ENCODE assay signal across 28 mouse cellular contexts in the genomic region with DNA sequence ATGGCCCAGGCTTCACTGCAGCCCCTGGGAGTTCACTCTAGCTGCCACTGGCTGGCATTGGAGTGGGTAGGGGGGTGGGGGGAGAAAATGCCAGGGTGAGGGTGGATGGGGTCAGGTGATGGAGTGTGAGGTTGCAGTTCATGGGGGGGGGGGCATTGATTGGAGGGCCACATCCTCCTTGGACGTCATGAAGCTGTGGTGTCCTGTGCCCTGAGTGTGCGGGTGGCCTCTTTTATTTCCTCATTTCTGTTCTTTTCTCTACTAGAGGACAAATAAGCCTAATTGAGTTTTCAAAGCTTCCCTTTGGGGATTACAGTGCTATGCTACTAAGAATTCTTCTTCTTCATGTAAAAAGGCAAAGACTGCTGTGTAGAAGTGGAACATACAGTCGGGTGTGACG.
"Had no signal": no experiment of that assay in that cellular context is flagged by ENCODE, and none has a peak within 500 bp of the region (broad histone marks: within the 10 kb centered on the region; RNA-seq: fewer than 3 reads in every experiment).

No protein-coding gene starts in this region.

- H3K27ac ChIP-seq: gastrocnemius, adult 2 months; heart, adult 2 months; heart, embryonic 13.5 days; heart, embryonic 15.5 days; hindbrain, embryonic 13.5 days; hindbrain, embryonic 15.5 days; kidney, embryonic 15.5 days; kidney, postnatal 0 days; left cerebral cortex, adult 2 months; limb, embryonic 10.5 days; limb, embryonic 12.5 days; liver, embryonic 13.5 days; liver, embryonic 15.5 days had no signal

- H3K4me1 ChIP-seq: hindbrain, embryonic 13.5 days; kidney, embryonic 15.5 days; liver, embryonic 13.5 days; liver, embryonic 15.5 days had no signal

- H3K4me3 ChIP-seq: gastrocnemius, adult 2 months; heart, adult 2 months; heart, embryonic 13.5 days; heart, embryonic 15.5 days; hindbrain, embryonic 13.5 days; hindbrain, embryonic 15.5 days; kidney, embryonic 15.5 days; left cerebral cortex, adult 2 months; limb, embryonic 10.5 days; limb, embryonic 12.5 days; liver, embryonic 13.5 days; liver, embryonic 15.5 days had no signal

- DNase-seq: gastrocnemius, adult 2 months; gastrocnemius, postnatal 10 days; gastrocnemius, postnatal 25 days; heart, adult 11 months; heart, adult 2 months; heart, postnatal 14 days; heart, postnatal 36 days; kidney, adult 11 months; kidney, adult 2 months; kidney, adult 9 months; kidney, postnatal 14 days; kidney, postnatal 36 days; layer of hippocampus, adult 9-11 months; liver; liver, embryonic 13.5 days had no signal

- ATAC-seq: intestine, embryonic 16.5 days had no signal

- H3K4me2 ChIP-seq: heart, embryonic 11.5 days; heart, embryonic 13.5 days; heart, embryonic 15.5 days; hindbrain, embryonic 13.5 days; hindbrain, embryonic 15.5 days; kidney, embryonic 15.5 days; limb, embryonic 12.5 days; liver, embryonic 11.5 days; liver, embryonic 13.5 days; liver, embryonic 15.5 days had no signal

- H3K9me3 ChIP-seq: heart, embryonic 13.5 days; heart, embryonic 15.5 days; hindbrain, embryonic 13.5 days; hindbrain, embryonic 15.5 days; kidney, embryonic 15.5 days; limb, embryonic 10.5 days; limb, embryonic 12.5 days; liver, embryonic 13.5 days; liver, embryonic 15.5 days had no signal

- H3K36me3 ChIP-seq: liver, embryonic 15.5 days had no signal

- H3K9ac ChIP-seq: heart, embryonic 13.5 days; heart, embryonic 15.5 days; hindbrain, embryonic 13.5 days; hindbrain, embryonic 15.5 days; kidney, embryonic 15.5 days; limb, embryonic 12.5 days; liver, embryonic 13.5 days; liver, embryonic 15.5 days had no signal

- H3K27me3 ChIP-seq: heart, embryonic 13.5 days; heart, embryonic 15.5 days; hindbrain, embryonic 13.5 days; hindbrain, embryonic 15.5 days; kidney, embryonic 15.5 days; limb, embryonic 12.5 days; liver, embryonic 13.5 days; liver, embryonic 15.5 days had no signal
